Mouse (Mus musculus): Measurements from ENCODE around the gene Tmc1.

Tmc1 gene

DNA sequence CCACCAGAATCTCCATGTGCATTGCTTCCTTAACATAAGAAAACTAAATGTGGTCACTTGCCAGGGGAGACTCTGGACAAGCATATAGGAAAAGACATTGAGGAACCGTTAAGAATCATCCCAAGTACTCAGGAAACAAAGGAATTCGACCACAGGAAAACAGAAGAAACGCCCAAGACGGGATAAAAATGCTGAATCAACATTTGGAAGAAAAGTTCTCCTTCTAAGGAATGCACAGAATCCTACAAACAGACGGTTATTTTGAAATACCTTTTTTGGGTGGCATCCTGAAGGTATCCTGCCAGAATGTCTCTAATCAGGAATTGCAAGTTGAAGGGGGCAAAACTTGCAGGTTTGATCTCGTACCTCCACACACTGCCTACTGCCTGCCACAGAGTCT lies at the start of gene Tmc1:
Gene Tmc1, minus strand, starts transcription at position 329 of the 400 bp plus-strand sequence.
- DNase-seq = no peak

DNA sequence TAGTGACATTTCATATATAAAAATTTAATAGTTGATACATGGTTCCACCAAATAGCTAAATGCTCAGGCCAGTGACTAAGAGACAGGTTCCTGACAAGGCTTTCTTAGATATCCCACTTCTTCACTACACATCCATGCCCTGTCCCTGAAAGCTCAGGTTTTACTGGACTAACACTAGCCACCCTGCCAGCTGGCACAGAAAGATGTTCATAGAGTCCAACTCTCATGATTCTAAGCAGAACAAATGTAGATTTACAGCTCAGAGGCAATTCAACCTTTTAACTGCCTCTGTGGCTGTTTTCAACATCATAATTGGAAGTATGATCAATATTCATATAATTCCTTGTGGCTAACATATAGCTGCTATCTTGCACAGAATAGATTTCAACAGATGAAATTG lies 47.5 kb upstream of the Tmc1 start:
- no peak for DNase-seq

DNA sequence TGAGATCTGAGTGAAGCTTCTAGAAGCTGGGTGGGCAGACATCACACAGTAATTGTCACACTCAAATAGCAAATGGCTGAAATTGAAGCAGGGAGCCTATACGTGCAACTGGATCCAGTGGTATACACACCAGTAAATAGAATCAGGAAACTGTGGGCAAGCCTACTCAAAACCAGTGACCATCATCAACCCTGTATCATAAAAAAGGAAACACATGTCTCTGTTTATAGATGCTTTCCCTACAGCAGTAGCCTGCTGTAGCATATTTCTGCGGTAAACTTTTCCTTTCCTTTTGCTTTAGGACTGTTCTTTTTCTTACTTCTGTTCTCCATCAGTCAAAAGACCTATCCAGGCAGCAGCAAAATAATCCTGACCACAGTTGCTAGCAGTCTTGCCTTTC lies 25.2 kb upstream of the Tmc1 start:
- DNase-seq = no peak

DNA sequence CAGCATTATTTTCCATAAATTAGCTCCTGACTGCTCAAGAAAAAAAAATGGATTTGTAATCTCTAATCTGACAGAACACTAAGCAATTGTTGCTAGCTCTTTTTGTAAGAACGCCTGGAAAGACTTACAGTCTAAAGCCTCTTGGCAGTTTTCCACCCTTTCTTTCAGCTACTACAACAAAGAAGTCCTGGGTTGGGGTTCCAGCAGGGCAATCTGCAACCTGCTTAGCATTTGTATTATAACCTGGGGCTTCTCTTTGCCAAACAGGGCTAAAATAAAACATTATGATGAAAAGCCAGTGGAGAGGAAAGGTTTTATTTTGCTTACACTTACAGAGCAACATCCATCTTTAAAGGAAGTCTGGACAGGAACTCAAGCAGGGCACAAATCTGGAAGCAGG lies 24.1 kb upstream of the Tmc1 start:
- no peak for DNase-seq

DNA sequence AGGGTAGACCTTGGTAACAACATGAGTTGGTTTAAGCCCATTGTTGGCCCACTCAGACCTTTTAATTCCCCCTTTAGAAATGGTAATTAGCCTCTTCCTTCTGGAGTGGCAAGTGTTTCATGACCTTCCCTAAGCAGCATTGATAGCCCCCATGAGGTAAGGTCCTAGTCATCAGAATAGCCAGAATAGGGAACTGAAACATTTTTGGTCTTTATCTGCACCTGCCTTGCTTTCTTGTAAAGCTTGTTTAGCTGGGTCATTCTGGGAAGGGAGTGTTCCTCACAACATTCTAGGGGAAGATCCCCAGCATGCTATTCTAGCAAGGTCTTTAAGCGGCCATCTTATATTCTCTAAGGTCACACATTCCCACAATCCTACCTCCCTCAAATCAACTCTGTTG lies 17.9 kb upstream of the Tmc1 start:
- no peak for DNase-seq

DNA sequence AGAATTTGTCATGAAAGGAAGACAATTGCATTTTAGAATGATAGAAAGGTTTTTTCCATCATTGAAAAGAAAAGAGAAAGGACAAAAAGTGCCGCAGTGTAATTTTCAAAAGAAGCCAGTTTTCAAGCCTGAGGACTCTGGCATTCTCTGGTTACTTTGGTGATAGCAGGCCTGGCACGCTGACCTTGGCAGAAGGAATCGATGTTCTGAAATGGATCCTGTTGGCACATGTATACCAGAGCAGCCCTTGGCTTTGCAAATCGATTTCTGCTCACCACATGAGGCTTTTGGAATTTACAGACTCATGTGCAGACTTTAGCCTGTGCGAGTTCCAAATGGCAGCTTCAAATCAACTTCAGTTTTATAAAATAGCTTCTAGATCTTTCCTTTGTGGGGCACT lies 813 bp upstream of the Tmc1 start:
- DNase-seq = no peak

DNA sequence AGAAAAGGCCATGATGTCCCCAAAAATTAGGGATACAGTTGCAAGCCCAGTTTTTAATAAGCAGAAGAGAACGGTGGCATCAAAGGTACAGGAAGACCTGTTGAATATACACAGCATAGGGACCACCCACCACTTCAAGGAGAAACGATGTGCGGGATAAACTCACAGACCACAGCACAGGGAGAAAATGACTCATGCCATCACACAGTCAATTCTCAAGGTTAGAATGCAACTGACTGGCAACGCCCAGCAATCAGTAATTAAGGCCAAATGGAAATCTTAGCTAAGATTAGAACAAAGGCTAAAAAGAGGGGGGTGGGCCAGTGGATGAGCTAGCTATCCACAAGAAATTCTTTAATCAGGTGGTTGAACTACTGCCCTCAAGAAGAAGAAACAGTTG lies 9.6 kb downstream of the Tmc1 start:
- no peak for DNase-seq

DNA sequence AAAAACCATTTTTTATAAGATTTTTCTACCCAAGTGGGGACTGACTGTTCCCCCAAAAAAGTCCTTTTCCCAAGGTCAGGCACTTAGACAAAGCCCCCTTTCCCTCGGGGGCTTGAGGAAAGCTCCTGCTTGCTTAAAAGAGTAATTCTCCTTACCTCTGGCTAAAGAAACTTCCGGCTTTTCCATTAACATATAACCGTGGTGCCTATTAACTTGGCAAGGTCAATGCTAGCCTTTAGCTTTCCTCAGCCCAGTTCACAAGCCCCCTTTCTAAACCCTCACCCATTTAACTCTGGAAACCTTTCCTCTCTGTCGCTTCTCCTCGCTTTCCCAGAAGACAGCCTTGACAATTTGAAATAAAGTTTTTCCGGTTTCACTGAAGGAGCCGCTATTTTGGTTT lies 29.7 kb downstream of the Tmc1 start:
- no peak for DNase-seq

DNA sequence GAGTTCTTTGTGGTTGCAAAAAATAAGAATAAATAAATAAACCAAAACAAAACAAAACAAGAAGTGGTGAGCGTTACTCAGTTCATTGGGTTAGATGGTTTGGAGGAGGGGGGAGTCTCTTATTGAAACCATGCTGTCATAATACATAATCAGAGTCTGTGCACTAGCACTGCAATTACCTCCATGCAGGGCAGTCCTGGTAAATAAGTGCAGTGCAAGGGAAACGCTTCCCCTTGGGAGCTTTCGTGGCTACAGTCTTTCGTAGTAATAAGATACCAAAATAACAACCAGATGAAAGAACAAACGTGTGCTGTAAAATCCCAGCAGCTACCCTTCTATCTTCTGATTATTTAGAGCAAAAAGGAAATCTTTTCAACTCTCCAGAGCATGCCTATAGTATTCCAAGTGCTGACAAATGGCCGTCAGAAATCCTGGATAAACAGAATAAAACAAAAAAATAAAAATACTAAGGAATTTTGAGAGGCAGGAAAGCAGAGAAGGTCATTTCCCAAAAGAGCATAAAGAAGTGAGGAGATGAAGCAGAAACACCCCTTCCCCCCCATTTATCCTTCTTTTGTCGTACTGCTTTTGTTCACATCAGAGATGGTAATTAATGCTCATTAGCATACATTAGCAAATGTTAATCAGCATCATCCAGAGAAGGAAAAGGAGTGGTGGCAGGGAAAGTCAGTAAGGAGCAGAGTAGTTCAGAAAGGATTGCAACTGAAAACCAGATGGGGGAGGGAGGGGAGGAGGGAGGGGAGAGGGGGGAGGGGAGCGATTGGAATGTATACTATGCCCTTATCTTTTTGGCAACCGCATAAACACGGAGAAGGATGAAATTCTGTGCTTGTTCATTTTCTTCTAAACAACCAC lies 30.4 kb downstream of the Tmc1 start:
- no peak for DNase-seq

DNA sequence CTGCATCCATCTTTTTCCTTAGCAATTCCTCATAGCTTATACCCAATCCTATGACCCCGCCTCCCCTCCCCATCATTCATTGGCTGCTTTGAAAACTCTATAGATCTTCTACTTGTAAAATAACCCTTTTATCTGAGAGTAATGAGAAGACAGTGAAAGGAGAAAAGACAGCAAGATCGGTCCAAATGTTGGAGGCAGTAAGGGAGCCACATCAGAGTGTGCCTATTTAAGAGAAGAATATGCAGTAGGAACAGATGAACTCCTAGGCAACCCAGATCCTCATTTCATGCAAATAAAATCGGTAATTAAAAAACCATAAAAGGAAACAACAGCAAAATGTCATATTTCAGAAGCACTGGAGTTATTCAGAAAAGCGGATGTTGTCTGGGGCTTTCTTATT lies 35.8 kb downstream of the Tmc1 start:
- no peak for DNase-seq

DNA sequence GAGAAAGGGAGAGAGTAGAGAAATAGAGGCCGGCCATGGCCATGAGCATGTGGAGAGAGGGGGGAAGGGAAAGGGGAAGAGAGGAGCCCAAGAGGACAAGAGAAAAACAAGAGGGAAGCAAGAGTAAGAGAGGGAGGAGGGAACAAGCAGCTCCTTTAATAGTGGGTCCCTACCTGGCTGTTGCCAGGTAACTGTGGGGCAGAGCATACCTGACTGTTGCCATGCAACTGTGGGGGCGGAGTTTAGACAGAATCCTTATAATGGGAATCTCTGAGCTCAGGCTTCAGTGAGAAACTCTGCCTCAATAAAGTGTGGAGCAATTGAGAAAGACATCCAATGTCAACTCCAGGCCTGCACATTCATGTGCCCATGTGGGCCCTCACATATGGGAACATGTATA lies 38.9 kb downstream of the Tmc1 start:
- DNase-seq = no peak

DNA sequence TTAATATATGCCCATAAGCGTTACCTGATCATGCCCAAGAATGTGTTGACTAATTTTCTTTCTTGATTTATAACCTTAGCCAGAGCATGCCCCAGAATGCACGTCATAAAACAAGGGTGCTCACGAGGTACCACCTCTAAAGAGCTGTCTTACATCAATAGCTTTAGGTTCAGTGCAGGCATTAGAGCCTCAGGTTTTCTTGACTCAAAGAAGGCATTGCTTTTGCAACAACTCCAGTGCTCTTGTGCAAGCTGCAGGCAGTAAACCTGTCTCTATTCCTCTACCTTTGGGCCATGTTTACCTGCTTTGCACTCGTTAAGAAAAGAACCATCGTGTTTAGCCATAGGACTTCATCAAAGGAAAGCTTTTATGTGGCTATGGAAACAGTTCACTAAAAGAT lies 43.6 kb downstream of the Tmc1 start:
- no peak for DNase-seq

DNA sequence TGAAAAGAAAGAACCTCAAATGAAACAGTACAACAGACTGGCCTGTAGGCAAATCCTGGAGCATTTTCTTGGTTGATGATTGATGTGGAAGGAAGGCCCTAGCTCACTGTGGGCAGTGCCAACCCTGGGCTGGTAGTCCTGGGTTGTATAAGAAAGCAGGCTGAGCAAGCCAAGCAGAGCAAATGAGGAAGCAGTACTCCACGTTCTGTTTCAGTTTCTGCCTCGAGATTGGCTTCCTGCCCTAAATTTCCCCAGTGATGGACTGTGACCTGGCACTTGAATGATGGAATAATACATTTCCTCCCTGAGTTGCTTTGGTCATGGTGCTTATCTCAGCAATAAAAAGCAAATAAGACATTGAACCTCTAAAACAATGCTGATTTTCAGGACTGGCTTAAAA lies 72.8 kb downstream of the Tmc1 start:
- DNase-seq = no peak

DNA sequence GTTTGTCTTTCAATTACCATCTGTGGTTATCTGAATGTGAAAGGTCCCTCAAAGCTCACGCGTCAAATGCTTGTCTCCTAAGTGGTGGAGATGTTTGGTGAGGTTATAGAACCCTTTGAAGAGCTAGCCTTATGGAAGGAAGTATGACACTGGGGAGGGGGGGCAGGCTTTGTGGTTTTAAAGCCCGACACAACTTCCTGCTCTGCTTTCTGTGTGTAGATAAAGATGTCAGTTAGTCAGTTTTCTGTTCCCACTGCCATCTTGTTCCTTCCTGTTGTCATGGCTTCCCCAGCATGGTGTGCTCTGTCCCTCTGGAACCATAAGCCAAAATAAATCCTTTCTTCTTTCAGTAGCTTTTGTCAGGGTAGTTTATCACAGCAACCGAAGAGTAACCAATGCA lies 78.1 kb downstream of the Tmc1 start:
- no peak for DNase-seq

DNA sequence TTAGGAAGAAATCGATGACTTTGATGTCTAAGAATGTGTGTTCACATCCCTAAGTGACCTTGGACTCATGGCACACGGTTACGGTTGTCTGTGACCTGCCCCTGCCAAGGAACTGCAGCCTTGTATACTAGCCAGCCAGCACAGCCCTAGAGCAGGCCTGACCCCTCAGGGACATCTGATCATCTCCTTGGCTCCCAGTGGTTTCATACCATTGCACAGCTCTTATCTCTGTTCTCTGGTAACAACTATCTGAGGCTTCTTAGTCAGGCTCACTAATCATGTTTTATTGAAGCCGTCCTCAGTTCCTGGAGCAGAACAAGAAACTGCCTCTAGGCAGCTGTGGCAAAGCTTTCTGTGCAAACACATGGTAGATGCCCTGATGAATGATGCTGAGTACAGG lies 92.2 kb downstream of the Tmc1 start:
- no peak for DNase-seq

DNA sequence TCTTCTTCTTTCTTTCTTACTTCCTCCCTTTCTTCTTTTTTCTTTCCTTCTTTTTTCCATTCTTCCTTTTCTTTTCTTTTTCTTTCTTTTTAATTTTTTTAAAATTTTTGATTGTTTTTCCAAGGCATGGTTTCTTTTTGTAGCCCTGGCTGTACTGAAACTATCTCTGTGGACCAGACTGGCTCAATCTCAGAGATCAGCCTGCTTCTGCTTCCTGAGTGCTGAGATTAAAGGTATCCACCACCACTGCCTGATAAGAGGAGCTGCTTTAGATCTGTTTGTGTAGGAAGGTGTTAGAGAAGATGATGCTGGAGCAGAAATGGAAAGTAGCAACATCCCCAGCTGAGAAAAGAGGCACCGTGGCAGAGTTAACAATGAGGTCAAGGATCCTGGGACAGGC lies 93.7 kb downstream of the Tmc1 start:
- DNase-seq = no peak

DNA sequence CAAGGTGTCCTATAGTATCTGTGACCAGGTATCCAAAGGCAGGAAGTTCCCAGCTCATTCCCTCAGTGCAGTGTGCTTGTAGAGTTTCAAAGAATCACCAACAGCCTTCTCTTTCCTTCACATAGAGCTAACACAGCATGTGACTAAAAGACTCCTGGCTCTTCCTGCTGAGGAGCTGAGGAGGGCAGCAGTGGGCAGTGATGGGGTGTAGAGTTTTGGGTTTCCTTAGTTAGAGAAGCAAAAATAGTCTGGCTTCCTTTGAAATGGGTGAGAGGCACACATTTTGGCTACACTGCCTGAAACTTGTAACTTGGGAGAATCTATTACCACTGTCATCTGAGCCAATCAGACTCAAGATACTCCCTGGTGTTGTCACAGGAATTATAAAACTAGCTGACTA lies 96.2 kb downstream of the Tmc1 start:
- no peak for DNase-seq

DNA sequence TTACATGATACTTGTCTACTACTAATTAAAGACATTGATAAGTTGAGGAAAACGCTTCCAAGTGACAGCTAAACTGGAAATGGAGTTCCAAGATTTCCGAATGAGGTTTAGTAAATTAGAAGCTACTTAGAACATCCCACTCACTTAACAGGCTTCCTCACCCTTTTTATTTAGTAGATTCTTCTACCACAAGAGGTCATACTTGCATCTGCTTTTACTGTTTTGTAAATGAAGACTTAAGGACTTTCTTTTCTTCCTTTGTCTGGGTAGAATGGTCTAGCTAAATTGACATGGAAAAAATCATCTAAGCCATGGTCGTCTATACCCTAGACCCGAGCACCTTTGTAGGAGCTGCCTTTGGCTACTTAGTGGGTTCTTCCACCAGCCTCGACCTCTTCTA lies 105.1 kb downstream of the Tmc1 start:
- no peak for DNase-seq

DNA sequence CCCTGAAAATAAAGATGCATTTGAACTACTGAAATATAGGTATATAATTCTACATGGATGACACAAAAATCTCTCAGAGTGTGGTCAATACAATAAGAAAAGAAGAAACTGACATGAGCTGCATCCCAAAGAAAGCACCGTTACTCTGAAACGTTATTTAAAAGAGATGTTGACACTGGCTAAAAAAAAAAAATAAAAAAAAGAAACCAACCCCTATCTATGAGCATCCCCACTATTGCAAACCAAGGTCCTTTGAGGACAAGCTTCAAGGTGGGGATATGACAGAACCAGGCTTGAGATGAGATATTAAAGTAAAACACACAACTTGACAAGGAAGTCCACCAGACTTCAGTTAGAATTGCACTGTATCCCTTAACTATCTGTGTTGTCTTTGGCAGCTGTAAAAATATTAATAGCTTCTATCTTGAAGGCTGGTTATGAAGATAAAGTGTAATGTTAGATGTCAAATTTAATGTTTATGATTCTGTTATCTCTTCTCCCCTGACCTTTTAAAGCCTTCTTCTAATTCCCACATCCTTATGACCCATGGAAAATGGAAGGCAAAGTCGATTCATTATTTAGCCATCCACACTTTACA lies 106.4 kb downstream of the Tmc1 start:
- no peak for DNase-seq

DNA sequence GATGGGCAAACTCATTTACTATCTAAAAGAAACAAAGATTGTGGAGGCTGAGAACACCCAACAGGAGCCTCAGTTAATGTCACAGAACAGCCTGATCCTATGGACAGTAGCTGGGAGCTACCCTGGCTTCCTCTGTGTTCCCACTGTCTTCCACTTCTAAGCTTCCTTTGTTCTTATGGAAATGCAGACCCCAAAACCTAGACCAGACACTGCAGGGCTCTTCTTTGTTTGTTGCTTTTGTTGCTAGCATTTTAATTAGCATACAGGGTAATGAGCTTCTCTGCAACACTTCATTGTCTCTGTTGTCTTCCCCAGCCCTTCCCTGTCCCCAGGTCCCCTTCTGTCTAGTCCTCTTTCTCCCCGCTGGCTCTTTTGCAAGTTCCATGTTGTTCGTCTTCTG lies 116.6 kb downstream of the Tmc1 start:
- DNase-seq = no peak

DNA sequence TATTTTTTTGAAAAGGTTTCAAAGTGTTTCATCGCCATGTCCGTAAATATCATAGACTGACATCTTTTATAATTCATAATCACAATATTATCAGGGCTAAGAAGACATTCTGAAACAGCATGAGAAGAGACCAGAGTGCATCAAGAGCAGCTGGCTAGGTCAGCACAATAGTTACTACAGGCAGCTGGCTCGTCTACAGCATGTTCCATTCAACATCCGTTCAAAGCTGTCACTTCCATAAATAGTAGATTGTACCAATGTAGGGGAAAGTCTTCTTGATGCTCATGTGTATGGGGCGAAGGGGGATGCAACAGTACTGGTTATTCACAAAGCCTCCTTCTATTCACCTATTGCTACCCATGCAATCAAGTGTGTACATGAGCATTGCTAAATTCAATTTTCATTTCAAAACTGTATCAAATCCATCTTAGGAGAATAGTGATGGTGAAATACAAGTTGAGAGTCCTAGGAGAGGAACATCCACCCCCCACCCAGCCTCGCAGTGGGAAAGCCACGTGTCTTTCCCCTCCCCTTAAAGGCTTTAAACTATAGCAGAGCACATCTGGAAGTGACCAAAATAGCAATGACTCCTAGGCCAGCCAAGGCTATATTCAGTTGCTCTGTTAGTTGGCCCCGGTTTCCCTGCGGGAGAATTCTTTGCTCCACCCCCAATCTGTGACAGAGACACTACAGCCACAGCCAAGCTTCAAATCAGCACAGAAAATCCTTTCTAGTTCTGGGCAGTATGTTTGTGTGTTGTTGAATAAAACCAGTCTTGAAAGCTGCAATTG lies 117.8 kb downstream of the Tmc1 start:
- no peak for DNase-seq

DNA sequence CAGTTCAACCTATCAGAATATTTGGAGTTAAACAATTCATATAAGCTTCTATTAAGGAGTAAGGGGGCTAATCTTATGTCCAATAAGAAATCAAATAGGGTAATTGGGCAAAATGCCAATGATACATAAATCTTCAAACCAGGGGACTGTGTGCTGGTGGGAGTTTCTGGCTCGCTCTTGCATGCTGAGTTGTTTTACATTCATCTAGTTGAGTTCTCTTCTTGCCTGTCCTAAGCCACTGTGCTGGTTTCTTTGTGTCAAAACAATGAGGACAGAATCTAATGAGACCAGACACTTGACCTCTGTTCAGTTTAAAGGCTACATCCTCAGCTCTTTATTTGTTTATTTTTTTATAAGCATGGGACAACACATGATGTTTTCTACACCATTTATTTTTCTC lies 119.1 kb downstream of the Tmc1 start:
- DNase-seq = no peak

DNA sequence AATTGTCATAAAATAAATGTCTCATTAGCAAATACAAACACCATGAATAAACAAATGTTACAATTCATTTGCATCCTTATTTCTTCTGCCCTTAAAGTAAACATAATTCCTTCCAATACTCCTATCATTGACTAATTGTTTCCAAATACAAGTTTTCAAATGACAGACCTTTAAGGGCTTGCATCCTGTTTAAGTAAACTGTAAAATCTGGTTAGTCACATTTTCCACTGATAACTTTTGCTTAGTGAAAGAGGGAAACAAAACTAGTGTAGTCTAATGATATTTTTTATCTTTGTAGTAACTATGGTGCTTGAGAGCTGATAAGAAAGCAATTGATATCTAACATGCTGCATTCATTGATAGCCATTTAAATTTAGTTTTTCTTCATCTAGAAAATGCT lies 154.5 kb downstream of the Tmc1 start:
- no peak for DNase-seq

DNA sequence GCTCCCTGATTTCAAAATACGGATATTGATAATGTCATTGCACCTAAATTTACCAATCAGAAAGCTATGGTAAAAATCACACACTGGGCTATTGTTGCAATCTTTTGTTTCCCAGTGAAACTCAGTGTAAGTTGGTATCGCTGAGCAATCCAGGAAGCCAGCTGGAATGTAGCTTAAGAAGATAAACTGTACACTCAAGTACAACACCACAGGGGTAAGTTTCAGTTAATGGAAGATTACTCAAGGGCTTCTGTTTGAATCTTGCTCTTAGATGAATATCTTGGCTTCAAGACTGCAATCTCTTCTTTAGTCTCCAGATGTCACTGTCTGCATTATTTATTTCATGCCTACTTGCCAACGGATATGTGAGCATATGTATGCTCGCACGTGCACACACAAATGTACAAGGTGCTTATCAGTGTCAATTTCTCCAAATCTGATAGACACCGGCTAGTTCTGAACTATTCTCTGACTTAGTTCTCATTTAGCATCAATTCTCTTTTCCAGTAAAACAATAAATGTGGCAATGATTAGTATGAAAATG lies 156.4 kb downstream of the Tmc1 start:
- no peak for DNase-seq
